Mouse (Mus musculus) lung, postnatal 0 days (tissue): ENCODE results near the gene B630019K06Rik.

Source experiments
- CTCF ChIP-seq: IDR thresholded peaks from 2 replicates; pipeline ENCODE4 v1.5.1; 2016; ENCODE audit warnings: antibody characterized with exemption, mild to moderate bottlenecking
- EP300 ChIP-seq: IDR thresholded peaks from 2 replicates; pipeline ENCODE4 v1.6.1; 2016; ENCODE audit warnings: antibody characterized with exemption, mild to moderate bottlenecking, control low read depth

GRCm38 (mm10) chrX:8921813-8922607, 29.8 kb downstream of the B630019K06Rik start:
- TF ChIP-seq CTCF (peak; percentile 65), EP300 (no peak)
